Mouse (Mus musculus): Measurements from ENCODE around the gene Kif26b. TPM values are rescaled to one million over a fixed set of nuclear protein-coding genes. Genes with fewer than 3 reads are reported as not detected.

Kif26b gene
- polyA plus RNA-seq, 1 experiment from 2014 or later = 23.7 TPM

DNA sequence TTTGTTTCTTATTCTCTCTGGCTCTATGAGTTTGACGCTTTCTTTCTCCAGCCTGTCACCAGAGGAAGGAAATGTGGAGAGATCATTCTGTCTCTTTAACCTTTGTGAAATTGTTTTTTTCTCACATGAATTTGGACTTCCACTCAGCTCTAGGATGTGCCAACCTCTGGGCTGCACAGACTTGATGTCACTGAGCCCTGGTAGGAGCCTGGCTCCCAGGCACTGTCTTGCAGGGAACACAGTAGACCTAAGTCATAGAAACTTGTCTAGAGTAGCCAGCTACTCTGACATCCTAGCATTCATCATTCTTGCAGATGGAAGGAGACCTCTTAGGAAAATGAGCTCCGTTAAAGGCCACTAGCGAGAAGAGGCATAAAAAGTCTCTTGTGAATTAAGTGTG is 298.3 kb downstream of the Kif26b start:
- H3K36me3 ChIP-seq (ENCODE audit: control insufficient read depth, insufficient read depth, low read length) = no peaks in the 10 kb centered on the region
- WGBS = 79% methylated on average over 3 of the region's 3 CpGs
- H3K9ac ChIP-seq (ENCODE audit: low read length) = no peak overlapping the region
- H3K27me3 ChIP-seq (ENCODE audit: control insufficient read depth, insufficient read depth, low read length) = no peaks in the 10 kb centered on the region
- no peak overlapping the region for H3K27ac ChIP-seq (replicated peaks; ENCODE audit: low read depth, low read length)
- H3K4me1 ChIP-seq (ENCODE audit: control insufficient read depth, insufficient read depth, low read length) = no peaks in the 10 kb centered on the region
- H3K9me3 ChIP-seq (ENCODE audit: control insufficient read depth, low read length) = no peaks in the 10 kb centered on the region
- H3K4me3 ChIP-seq (ENCODE audit: low read depth, low read length) = no peak overlapping the region
- DNase-seq (ENCODE audit: low spot score) (no peak), ATAC-seq (ENCODE audit: insufficient number of reproducible peaks, low FRiP score, low TSS enrichment, low read depth) (no peak)
- no peak overlapping the region for H3K4me2 ChIP-seq (ENCODE audit: low read depth, severe bottlenecking)

- no peak overlapping the region for H3K9ac ChIP-seq (ENCODE audit: low read length)
- no peak overlapping the region for H3K4me2 ChIP-seq (ENCODE audit: low read depth, severe bottlenecking)
- WGBS = 90% methylated on average over 4 of the region's 4 CpGs
- no peak overlapping the region for H3K4me3 ChIP-seq (ENCODE audit: low read depth, low read length)
- no peak overlapping the region for H3K27ac ChIP-seq (replicated peaks; ENCODE audit: low read depth, low read length)
- H3K9me3 ChIP-seq (ENCODE audit: control insufficient read depth, low read length) = no peaks in the 10 kb centered on the region
- no peaks in the 10 kb centered on the region for H3K27me3 ChIP-seq (ENCODE audit: control insufficient read depth, insufficient read depth, low read length)
- no peaks in the 10 kb centered on the region for H3K4me1 ChIP-seq (ENCODE audit: control insufficient read depth, insufficient read depth, low read length)
- DNase-seq (ENCODE audit: low spot score) (no peak), ATAC-seq (ENCODE audit: insufficient number of reproducible peaks, low FRiP score, low TSS enrichment, low read depth) (no peak)
- H3K36me3 ChIP-seq (ENCODE audit: control insufficient read depth, insufficient read depth, low read length) = no peaks in the 10 kb centered on the region
These were observed 300.5 kb downstream of the Kif26b start for GRCm38 (mm10) chr1:178829456-178829855.

DNA sequence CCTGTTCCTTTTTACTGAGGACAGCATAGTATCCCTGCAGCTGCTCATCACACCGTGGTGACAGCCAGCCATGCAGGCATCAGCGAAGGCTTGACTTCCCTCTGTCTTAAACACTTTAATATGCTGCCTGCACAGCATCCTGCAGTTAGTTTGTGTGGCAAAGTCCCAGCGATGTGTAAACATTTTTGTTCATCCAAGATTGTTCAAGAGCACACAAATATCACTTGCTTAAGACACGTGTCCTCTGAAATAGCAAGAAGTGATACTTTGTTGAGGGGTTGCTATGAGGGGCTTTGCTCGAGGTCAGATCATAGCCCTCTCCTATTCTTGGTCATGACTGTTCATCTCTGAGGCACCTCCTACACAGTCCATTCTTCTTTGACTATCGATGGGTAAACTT is 303.6 kb downstream of the Kif26b start:
- Histone ChIP-seq H3K4me3 (ENCODE audit: low read depth, low read length) (no peak overlapping the region), H3K4me2 (ENCODE audit: low read depth, severe bottlenecking) (no peak overlapping the region), H3K27me3 (ENCODE audit: control insufficient read depth, insufficient read depth, low read length) (no peaks in the 10 kb centered on the region), H3K36me3 (ENCODE audit: control insufficient read depth, insufficient read depth, low read length) (no peaks in the 10 kb centered on the region), H3K27ac (replicated peaks; ENCODE audit: low read depth, low read length) (no peak overlapping the region), H3K9ac (ENCODE audit: low read length) (no peak overlapping the region), H3K9me3 (ENCODE audit: control insufficient read depth, low read length) (no peaks in the 10 kb centered on the region), H3K4me1 (ENCODE audit: control insufficient read depth, insufficient read depth, low read length) (no peaks in the 10 kb centered on the region)
- ATAC-seq (ENCODE audit: insufficient number of reproducible peaks, low FRiP score, low TSS enrichment, low read depth) = no peak
- no peak for DNase-seq (ENCODE audit: low spot score)
- 88% methylated on average over 6 of the region's 6 CpGs for WGBS

- Histone ChIP-seq H3K4me1 (ENCODE audit: control insufficient read depth, insufficient read depth, low read length) (0 out of 2 replicates have a peak, but pooled peaks cover 2% of the 10 kb centered on the region), H3K9me3 (ENCODE audit: control insufficient read depth, low read length) (no peaks in the 10 kb centered on the region)
- WGBS = 82% methylated on average over 9 of the region's 9 CpGs
These were observed 306.9 kb downstream of the Kif26b start for GRCm38 (mm10) chr1:178835805-178836204.

GRCm38 (mm10) chr1:178836998-178837397 is 308.1 kb downstream of the Kif26b start:
- no peaks in the 10 kb centered on the region for H3K36me3 ChIP-seq (ENCODE audit: control insufficient read depth, insufficient read depth, low read length)
- no peak for ATAC-seq (ENCODE audit: insufficient number of reproducible peaks, low FRiP score, low TSS enrichment, low read depth)
- H3K27ac ChIP-seq (replicated peaks; ENCODE audit: low read depth, low read length) = no peak overlapping the region
- WGBS = 72% methylated on average over 1 of the region's 1 CpGs
- 0 out of 2 replicates have a peak, but pooled peaks cover 2% of the 10 kb centered on the region for H3K4me1 ChIP-seq (ENCODE audit: control insufficient read depth, insufficient read depth, low read length)
- no peaks in the 10 kb centered on the region for H3K27me3 ChIP-seq (ENCODE audit: control insufficient read depth, insufficient read depth, low read length)
- no peak overlapping the region for H3K9ac ChIP-seq (ENCODE audit: low read length)
- no peak for DNase-seq (ENCODE audit: low spot score)
- no peak overlapping the region for H3K4me3 ChIP-seq (ENCODE audit: low read depth, low read length)
- H3K4me2 ChIP-seq (ENCODE audit: low read depth, severe bottlenecking) = no peak overlapping the region
- no peaks in the 10 kb centered on the region for H3K9me3 ChIP-seq (ENCODE audit: control insufficient read depth, low read length)

More at GRCm38 (mm10) chr1:178835805-178836204, 306.9 kb downstream of the Kif26b start:
- Histone ChIP-seq H3K27me3 (ENCODE audit: control insufficient read depth, insufficient read depth, low read length) (no peaks in the 10 kb centered on the region), H3K27ac (replicated peaks; ENCODE audit: low read depth, low read length) (no peak overlapping the region), H3K4me3 (ENCODE audit: low read depth, low read length) (no peak overlapping the region), H3K36me3 (ENCODE audit: control insufficient read depth, insufficient read depth, low read length) (no peaks in the 10 kb centered on the region), H3K9ac (ENCODE audit: low read length) (no peak overlapping the region), H3K4me2 (ENCODE audit: low read depth, severe bottlenecking) (no peak overlapping the region)
- no peak for DNase-seq (ENCODE audit: low spot score)
- no peak for ATAC-seq (ENCODE audit: insufficient number of reproducible peaks, low FRiP score, low TSS enrichment, low read depth)

GRCm38 (mm10) chr1:178838696-178839320 is 309.9 kb downstream of the Kif26b start:
- Histone ChIP-seq H3K9ac (ENCODE audit: low read length) (no peak overlapping the region), H3K9me3 (ENCODE audit: control insufficient read depth, low read length) (no peaks in the 10 kb centered on the region), H3K4me1 (ENCODE audit: control insufficient read depth, insufficient read depth, low read length) (peaks cover 7% of the 10 kb centered on the region; the same call in 1 of the 2 replicates), H3K27me3 (ENCODE audit: control insufficient read depth, insufficient read depth, low read length) (no peaks in the 10 kb centered on the region), H3K36me3 (ENCODE audit: control insufficient read depth, insufficient read depth, low read length) (no peaks in the 10 kb centered on the region), H3K4me3 (ENCODE audit: low read depth, low read length) (no peak overlapping the region), H3K27ac (replicated peaks; ENCODE audit: low read depth, low read length) (no peak overlapping the region), H3K4me2 (ENCODE audit: low read depth, severe bottlenecking) (no peak overlapping the region)
- DNase-seq (ENCODE audit: low spot score) (no peak), ATAC-seq (ENCODE audit: insufficient number of reproducible peaks, low FRiP score, low TSS enrichment, low read depth) (no peak)
- 86% methylated on average over 10 of the region's 10 CpGs for WGBS

DNA sequence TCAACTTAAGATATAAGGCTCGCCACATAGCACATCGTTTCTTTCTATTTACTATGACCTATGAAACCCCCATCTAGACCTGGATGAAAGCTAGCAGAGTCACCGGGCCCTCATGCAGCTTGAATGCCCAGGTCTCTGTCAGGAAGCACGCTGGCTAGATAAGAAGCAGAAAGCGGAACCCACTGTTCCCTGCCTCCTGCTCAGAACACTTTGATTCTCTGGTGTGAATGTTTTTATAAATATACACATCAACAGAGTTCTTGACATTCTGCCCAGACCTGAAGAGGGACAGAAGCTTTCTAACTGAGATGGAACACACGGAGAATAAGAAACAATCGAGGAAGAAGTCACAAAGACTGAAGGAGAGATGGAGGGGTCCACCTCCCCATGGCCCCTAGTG is 311.4 kb downstream of the Kif26b start:
- DNase-seq (ENCODE audit: low spot score) = no peak
- Histone ChIP-seq H3K4me2 (ENCODE audit: low read depth, severe bottlenecking) (no peak overlapping the region), H3K9me3 (ENCODE audit: control insufficient read depth, low read length) (no peaks in the 10 kb centered on the region), H3K9ac (ENCODE audit: low read length) (no peak overlapping the region), H3K27ac (replicated peaks; ENCODE audit: low read depth, low read length) (no peak overlapping the region), H3K4me1 (ENCODE audit: control insufficient read depth, insufficient read depth, low read length) (peaks cover 7% of the 10 kb centered on the region; the same call in 1 of the 2 replicates), H3K36me3 (ENCODE audit: control insufficient read depth, insufficient read depth, low read length) (no peaks in the 10 kb centered on the region), H3K27me3 (ENCODE audit: control insufficient read depth, insufficient read depth, low read length) (no peaks in the 10 kb centered on the region), H3K4me3 (ENCODE audit: low read depth, low read length) (no peak overlapping the region)
- WGBS = 82% methylated on average over 7 of the region's 7 CpGs
- ATAC-seq (ENCODE audit: insufficient number of reproducible peaks, low FRiP score, low TSS enrichment, low read depth) = no peak

GRCm38 (mm10) chr1:178844839-178845238 is 315.9 kb downstream of the Kif26b start:
- no peak overlapping the region for H3K27ac ChIP-seq (replicated peaks; ENCODE audit: low read depth, low read length)
- H3K36me3 ChIP-seq (ENCODE audit: control insufficient read depth, insufficient read depth, low read length) = no peaks in the 10 kb centered on the region
- H3K4me3 ChIP-seq (ENCODE audit: low read depth, low read length) = no peak overlapping the region
- H3K9ac ChIP-seq (ENCODE audit: low read length) = no peak overlapping the region
- H3K9me3 ChIP-seq (ENCODE audit: control insufficient read depth, low read length) = no peaks in the 10 kb centered on the region
- peaks cover 9% of the 10 kb centered on the region; the same call in 1 of the 2 replicates for H3K4me1 ChIP-seq (ENCODE audit: control insufficient read depth, insufficient read depth, low read length)
- ATAC-seq (ENCODE audit: insufficient number of reproducible peaks, low FRiP score, low TSS enrichment, low read depth) (no peak), DNase-seq (ENCODE audit: low spot score) (no peak)
- no peak overlapping the region for H3K4me2 ChIP-seq (ENCODE audit: low read depth, severe bottlenecking)
- no peaks in the 10 kb centered on the region for H3K27me3 ChIP-seq (ENCODE audit: control insufficient read depth, insufficient read depth, low read length)
- WGBS = 87% methylated on average over 6 of the region's 6 CpGs

- 73% methylated on average over 5 of the region's 5 CpGs for WGBS
- no peak overlapping the region for H3K9ac ChIP-seq (ENCODE audit: low read length)
- H3K4me2 ChIP-seq (ENCODE audit: low read depth, severe bottlenecking) = no peak overlapping the region
- H3K4me3 ChIP-seq (ENCODE audit: low read depth, low read length) = no peak overlapping the region
- DNase-seq (ENCODE audit: low spot score) (no peak), ATAC-seq (ENCODE audit: insufficient number of reproducible peaks, low FRiP score, low TSS enrichment, low read depth) (no peak)
- no peaks in the 10 kb centered on the region for H3K27me3 ChIP-seq (ENCODE audit: control insufficient read depth, insufficient read depth, low read length)
- H3K4me1 ChIP-seq (ENCODE audit: control insufficient read depth, insufficient read depth, low read length) = peaks cover 6% of the 10 kb centered on the region; the same call in 1 of the 2 replicates
- no peaks in the 10 kb centered on the region for H3K9me3 ChIP-seq (ENCODE audit: control insufficient read depth, low read length)
- H3K27ac ChIP-seq (replicated peaks; ENCODE audit: low read depth, low read length) = no peak overlapping the region
- no peaks in the 10 kb centered on the region for H3K36me3 ChIP-seq (ENCODE audit: control insufficient read depth, insufficient read depth, low read length)
These were observed 318.6 kb downstream of the Kif26b start for GRCm38 (mm10) chr1:178847569-178847968.

Data from limb, embryonic 11.5 days (tissue).